Mouse (Mus musculus) stomach, postnatal 0 days (tissue): Measurements from ENCODE around the gene Sugct.

Experiments
- CTCF ChIP-seq: IDR thresholded peaks from 2 replicates; pipeline ENCODE4 v1.5.1; 2016; ENCODE audit warnings: antibody characterized with exemption, low read depth, mild to moderate bottlenecking, moderate library complexity
- EP300 ChIP-seq: optimal IDR thresholded peaks from 2 replicates; pipeline ENCODE3; 2016; ENCODE audit warnings: antibody characterized with exemption

GRCm38 (mm10) chr13:17624976-17625375 lies 70.4 kb downstream of the Sugct start:
- TF ChIP-seq EP300 (no peak), CTCF (no peak)
